Mouse (Mus musculus) embryonic facial prominence, embryonic 12.5 days (tissue): Measurements from ENCODE around the gene Cplx1. TPM values are rescaled to one million over a fixed set of nuclear protein-coding genes. Genes with fewer than 3 reads are reported as not detected.
"Not testable (repeated sequence)": the region's sequence is repeated elsewhere in the genome, so short reads cannot be mapped to it uniquely, and the experiment has no call there.

Experiments
- ATAC-seq: fragments of 200-750 bp; cut with Nextera tagmentation; 2 replicates; pipeline ENCODE4 v1.8.0; 2017; ENCODE audit not compliant: insufficient number of reproducible peaks, insufficient read depth, low FRiP score, low TSS enrichment
- H3K27ac ChIP-seq: fragments of 300-500 bp; sonication (generic); 2 replicates; pipeline ENCODE4 v1.5.1; 2016; ENCODE audit warnings: mild to moderate bottlenecking
- H3K27me3 ChIP-seq: fragments of 300-500 bp; sonication (generic); 2 replicates; pipeline ENCODE4 v1.6.1; 2016; ENCODE audit warnings: mild to moderate bottlenecking, moderate library complexity
- H3K36me3 ChIP-seq: fragments of 300-500 bp; sonication (generic); 2 replicates; pipeline ENCODE4 v1.6.1; 2016; ENCODE audit warnings: mild to moderate bottlenecking
- H3K4me1 ChIP-seq: fragments of 300-500 bp; sonication (generic); 2 replicates; pipeline ENCODE4 v1.6.1; 2016
- H3K4me2 ChIP-seq: fragments of 300-500 bp; sonication (generic); replicated peaks from 2 replicates; pipeline ENCODE4 v1.6.1; 2016; ENCODE audit warnings: mild to moderate bottlenecking, moderate library complexity
- H3K4me3 ChIP-seq: fragments of 300-500 bp; sonication (generic); 2 replicates; pipeline ENCODE4 v1.5.1; 2016; ENCODE audit warnings: mild to moderate bottlenecking
- H3K9ac ChIP-seq: fragments of 300-500 bp; sonication (generic); 2 replicates; pipeline ENCODE4 v1.6.1; 2016; ENCODE audit warnings: mild to moderate bottlenecking, moderate library complexity
- H3K9me3 ChIP-seq: fragments of 300-500 bp; sonication (generic); 2 replicates; pipeline ENCODE4 v1.6.1; 2016; ENCODE audit warnings: mild to moderate bottlenecking, moderate library complexity
- WGBS: fragments of 180-500 bp; shearing (Covaris S2); methylation state at CpG from one replicate; pipeline ENCODE4 v1.1.7; 2016; 5-methylcytosine and 5-hydroxymethylcytosine counted together
- polyA plus RNA-seq: library from polyadenylated mRNA; unstranded; fragments of >200 nt; fragmentation: Nextera tagmentation; extraction: Ambion mirVana; gene quantifications from 2 replicates; pipeline ENCODE4 v1.2.1, GENCODE M21; 2016

Cplx1 gene
- polyA plus RNA-seq, 1 experiment from 2014 or later: 3.5 TPM

DNA sequence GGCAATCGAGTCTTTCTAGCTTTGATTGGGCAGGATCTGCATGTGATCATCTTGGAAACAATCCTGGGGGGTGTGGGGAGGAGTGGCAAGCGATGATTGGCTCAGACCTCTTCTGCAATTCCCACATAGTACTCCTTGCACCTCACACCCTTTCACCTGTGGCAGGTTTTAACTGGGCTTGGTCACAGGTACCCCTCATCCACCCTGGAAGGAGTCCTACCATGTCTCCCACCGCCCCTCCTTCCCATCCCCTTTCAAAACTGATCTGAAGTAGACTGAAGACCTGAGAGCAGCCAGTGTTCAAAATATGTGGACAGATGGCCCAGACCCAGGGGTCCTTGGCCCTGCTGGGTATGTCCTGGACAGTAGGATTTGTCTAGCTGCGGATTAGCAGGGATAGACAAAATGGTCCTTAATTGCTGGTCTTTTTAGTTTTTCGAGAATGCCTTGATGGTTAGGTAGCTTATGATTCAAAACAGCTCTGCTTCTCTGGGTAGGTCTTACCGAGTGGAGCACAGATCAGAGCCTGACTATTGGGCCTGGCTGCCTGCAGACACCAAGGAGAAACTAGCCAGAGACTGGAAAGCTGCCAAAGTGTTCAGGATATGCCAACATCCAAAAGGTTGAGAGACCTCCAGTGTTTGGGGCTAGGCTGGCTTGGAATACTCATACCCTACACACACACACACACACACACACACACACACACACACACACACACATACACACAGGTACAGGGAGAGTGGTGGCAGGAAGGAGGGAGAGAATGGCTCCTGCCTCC is 34.1 kb downstream of the Cplx1 start:
- Histone ChIP-seq H3K4me3 (no peak overlapping the region), H3K27ac (no peak overlapping the region), H3K4me2 (no peak overlapping the region), H3K9ac (no peak overlapping the region), H3K9me3 (no peaks in the 10 kb centered on the region), H3K27me3 (no peaks in the 10 kb centered on the region), H3K36me3 (no peaks in the 10 kb centered on the region), H3K4me1 (no peaks in the 10 kb centered on the region)
- WGBS: 65% methylated on average over 6 of the region's 6 CpGs
- no peak for ATAC-seq

DNA sequence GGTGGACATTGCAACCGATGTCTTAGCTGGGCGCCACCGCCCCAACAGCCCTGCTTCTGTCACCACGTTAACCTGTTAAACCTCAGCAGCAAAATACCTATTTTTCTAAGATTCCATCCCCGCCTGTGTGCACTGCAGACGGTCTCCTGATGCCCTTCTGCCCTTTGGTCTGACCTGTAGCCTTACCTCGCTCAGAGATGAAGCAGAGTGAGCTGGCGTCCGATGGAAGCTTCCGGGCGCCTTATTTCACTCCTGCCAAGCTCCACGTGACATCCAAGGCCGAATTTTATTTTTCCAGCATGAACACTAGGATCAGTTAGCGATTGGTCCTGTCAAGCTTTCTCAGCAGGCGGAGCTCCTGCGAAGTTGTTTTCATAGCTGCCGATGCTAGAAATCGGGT is 47.5 kb downstream of the Cplx1 start:
- Histone ChIP-seq H3K9me3 (no peaks in the 10 kb centered on the region), H3K36me3 (peaks cover 71% of the 10 kb centered on the region)

DNA sequence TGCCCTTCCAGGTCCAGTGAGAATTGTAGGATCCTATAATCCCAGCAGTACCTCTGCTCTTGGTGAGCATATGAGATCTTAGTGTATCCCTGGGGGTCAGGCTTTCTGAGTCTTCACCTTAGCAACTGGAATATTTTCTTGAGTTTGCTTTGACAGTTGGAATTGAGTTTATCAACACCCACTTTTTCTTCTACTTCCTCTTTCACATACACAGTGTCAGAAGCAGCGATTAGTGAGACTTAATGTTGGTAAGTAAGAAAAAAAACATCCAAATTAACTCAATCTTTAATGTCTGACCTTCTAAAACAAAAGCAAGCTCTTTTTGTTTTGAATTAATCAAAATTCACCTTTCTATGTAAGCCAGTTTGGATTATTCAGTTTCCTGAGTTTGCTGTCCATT is 48.3 kb downstream of the Cplx1 start:
- H3K36me3 ChIP-seq: peaks cover 76% of the 10 kb centered on the region
- 94% methylated on average over 1 of the region's 1 CpGs for WGBS
- no peak overlapping the region for H3K9ac ChIP-seq
- H3K9me3 ChIP-seq: no peaks in the 10 kb centered on the region
- H3K27me3 ChIP-seq: no peaks in the 10 kb centered on the region
- no peak for ATAC-seq
- H3K4me1 ChIP-seq: no peaks in the 10 kb centered on the region
- no peak overlapping the region for H3K4me3 ChIP-seq
- H3K27ac ChIP-seq: no peak overlapping the region
- no peak overlapping the region for H3K4me2 ChIP-seq

More for the DNA sequence above, 47.5 kb downstream of the Cplx1 start:
- WGBS: 89% methylated on average over 18 of the region's 18 CpGs
- no peaks in the 10 kb centered on the region for H3K27me3 ChIP-seq
- no peak overlapping the region for H3K4me3 ChIP-seq
- H3K4me1 ChIP-seq: no peaks in the 10 kb centered on the region
- no peak overlapping the region for H3K4me2 ChIP-seq
- H3K9ac ChIP-seq: no peak overlapping the region
- no peak overlapping the region for H3K27ac ChIP-seq
- no peak for ATAC-seq

DNA sequence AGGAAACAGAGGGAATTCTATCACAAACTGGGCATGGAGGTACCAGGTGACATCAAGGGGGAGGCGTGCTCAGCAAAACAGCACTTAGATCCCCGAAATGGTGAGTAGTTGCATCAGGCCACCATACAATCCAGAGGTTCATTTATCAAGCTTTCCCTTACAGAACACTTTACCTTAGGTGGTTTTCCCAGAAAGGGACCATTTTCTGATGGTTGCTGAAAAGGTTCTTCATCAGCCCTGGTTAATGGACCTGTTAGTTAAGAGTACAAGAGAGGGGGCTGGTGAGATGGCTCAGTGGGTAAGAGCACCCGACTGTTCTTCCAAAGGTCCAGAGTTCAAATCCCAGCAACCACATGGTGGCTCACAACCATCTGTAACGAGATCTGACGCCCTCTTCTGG is 63.7 kb downstream of the Cplx1 start:
- ATAC-seq, H3K4me2 ChIP-seq, H3K4me3 ChIP-seq, H3K9ac ChIP-seq, H3K27ac ChIP-seq, H3K4me1 ChIP-seq, H3K27me3 ChIP-seq, H3K9me3 ChIP-seq: not testable (repeated sequence)
- H3K36me3 ChIP-seq: peaks cover 63% of the 10 kb centered on the region
- 92% methylated on average over 5 of the region's 5 CpGs for WGBS

DNA sequence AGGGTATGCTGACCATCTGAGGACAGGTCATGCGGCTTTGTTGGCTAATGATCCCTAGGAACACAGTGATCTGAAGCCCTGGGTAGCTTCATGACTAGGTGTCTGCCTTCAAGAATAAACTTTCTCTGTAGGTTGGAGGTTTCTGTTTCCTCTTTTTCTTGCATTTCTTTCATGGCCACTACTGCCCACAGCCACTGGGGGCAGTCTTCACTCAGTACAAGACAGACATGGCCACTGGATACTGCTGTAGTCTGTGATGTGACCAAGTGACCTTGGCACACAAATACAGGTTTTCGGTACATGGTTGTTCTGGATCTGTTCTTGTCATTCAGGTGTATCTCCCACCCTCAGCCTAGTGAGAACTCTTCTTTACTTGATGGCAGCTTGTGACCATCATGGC is 64.6 kb downstream of the Cplx1 start:
- ATAC-seq: no peak
- H3K36me3 ChIP-seq: peaks cover 55% of the 10 kb centered on the region
- no peak overlapping the region for H3K4me3 ChIP-seq
- H3K27me3 ChIP-seq: no peaks in the 10 kb centered on the region
- H3K4me2 ChIP-seq: no peak overlapping the region
- no peak overlapping the region for H3K9ac ChIP-seq
- no peak overlapping the region for H3K27ac ChIP-seq
- 99% methylated on average over 2 of the region's 2 CpGs for WGBS
- no peaks in the 10 kb centered on the region for H3K4me1 ChIP-seq
- H3K9me3 ChIP-seq: no peaks in the 10 kb centered on the region

DNA sequence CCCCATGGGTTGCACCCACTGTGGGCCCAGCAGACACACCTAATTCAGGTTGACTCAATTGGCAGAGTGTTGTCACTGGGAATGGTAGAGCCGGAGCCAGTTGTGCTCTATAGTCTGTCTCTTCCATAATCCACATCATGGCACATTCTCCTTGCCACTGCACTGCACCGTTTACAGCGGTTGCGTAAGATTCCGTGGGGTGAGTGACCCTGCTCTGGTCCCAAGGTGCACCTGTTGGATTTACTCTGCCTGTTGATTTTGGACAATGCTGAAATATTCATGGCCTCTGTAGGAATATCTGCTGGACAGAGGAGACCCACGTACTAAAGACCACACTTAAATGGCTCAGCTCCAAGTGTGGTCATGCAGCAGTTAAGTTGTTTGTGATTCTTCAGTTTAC is 66.8 kb downstream of the Cplx1 start:
- no peak for ATAC-seq
- Histone ChIP-seq H3K27ac (no peak overlapping the region), H3K9me3 (no peaks in the 10 kb centered on the region), H3K4me2 (no peak overlapping the region), H3K4me3 (no peak overlapping the region), H3K36me3 (peaks cover 46% of the 10 kb centered on the region), H3K4me1 (no peaks in the 10 kb centered on the region), H3K9ac (no peak overlapping the region), H3K27me3 (no peaks in the 10 kb centered on the region)
- 94% methylated on average over 6 of the region's 6 CpGs for WGBS

DNA sequence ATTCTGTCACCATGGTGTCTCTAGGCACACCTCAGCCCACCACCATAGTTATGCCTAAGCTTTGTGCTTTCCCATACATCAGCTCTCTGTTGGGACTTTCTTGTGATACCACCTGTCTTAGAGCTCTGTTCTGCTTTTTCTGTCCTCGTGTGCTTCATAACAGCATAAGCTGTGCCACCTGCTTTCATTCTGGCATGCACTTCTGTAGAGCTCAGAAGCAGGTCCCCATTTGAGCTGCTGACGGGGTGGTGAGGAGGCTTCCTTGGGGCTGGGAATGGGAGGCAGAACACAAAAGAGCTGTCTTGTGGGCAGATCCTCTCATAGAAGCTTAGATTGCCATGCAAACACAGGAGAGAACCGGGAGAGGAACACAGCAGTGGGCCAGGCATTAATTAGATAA is 73.8 kb downstream of the Cplx1 start:
- H3K36me3 ChIP-seq: peaks cover 78% of the 10 kb centered on the region
- H3K27ac ChIP-seq: no peak overlapping the region
- H3K4me3 ChIP-seq: no peak overlapping the region
- no peaks in the 10 kb centered on the region for H3K9me3 ChIP-seq
- no peaks in the 10 kb centered on the region for H3K27me3 ChIP-seq
- no peak overlapping the region for H3K4me2 ChIP-seq
- WGBS: 87% methylated on average over 3 of the region's 3 CpGs
- H3K4me1 ChIP-seq: no peaks in the 10 kb centered on the region
- no peak for ATAC-seq
- H3K9ac ChIP-seq: no peak overlapping the region

DNA sequence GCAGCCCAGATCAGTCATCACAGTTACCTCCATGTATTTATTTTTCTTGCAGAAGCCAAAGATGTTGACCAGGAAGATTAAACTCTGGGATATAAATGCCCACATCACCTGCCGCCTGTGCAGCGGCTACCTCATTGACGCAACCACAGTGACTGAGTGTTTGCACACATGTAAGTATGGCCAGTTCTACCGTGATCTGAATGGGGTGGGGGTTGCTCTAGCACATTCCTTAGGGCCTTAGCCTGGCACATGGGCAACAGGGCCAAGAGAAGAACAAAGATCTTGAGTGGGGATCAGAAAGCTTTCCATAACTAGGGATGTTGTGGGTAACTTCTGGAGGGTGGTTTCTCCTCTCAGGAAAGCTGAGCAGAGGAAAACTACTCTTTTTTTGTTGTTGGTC is 76.1 kb downstream of the Cplx1 start:
- Histone ChIP-seq H3K36me3 (peaks cover 74% of the 10 kb centered on the region), H3K27ac (no peak overlapping the region)
- WGBS: 84% methylated on average over 4 of the region's 4 CpGs

DNA sequence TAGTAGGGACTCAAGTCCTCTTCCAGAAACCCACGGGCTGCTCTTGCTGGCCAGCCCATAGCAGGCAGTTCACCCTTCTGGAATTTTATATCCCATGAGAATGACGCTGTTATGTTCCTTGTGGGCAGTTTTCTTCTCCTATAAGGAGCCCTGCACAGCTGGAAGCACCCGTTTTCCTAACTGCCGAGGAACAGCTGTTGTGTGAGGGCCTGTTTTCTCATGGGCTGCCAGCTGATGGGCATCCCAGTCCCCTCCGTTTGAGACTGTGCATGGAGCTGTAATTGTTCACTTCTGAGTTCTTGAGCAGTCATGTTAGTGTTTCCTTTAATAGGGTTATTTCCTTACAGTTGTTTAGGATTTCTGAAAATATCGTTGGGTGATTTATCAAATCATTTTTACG is 80.2 kb downstream of the Cplx1 start:
- ATAC-seq: no peak

More for the DNA sequence above, 76.1 kb downstream of the Cplx1 start:
- H3K9ac ChIP-seq: no peak overlapping the region
- ATAC-seq: no peak
- H3K4me1 ChIP-seq: no peaks in the 10 kb centered on the region
- H3K4me2 ChIP-seq: no peak overlapping the region
- H3K9me3 ChIP-seq: no peaks in the 10 kb centered on the region
- H3K27me3 ChIP-seq: no peaks in the 10 kb centered on the region
- H3K4me3 ChIP-seq: no peak overlapping the region

More for the DNA sequence above, 80.2 kb downstream of the Cplx1 start:
- no peak overlapping the region for H3K4me3 ChIP-seq
- H3K27ac ChIP-seq: no peak overlapping the region
- WGBS: 76% methylated on average over 7 of the region's 7 CpGs
- no peaks in the 10 kb centered on the region for H3K27me3 ChIP-seq
- no peaks in the 10 kb centered on the region for H3K9me3 ChIP-seq
- H3K36me3 ChIP-seq: peaks cover 34% of the 10 kb centered on the region
- no peaks in the 10 kb centered on the region for H3K4me1 ChIP-seq
- no peak overlapping the region for H3K9ac ChIP-seq
- H3K4me2 ChIP-seq: no peak overlapping the region

Other genes starting within 250 kb of the Cplx1 start
- 6.2 and 6.9 TPM in 2 replicates for gene Pigg, start 237.4 kb downstream of the Cplx1 start, polyA plus RNA-seq
- not detected in 2 replicates for gene Gm42517, start 182.1 kb downstream of the Cplx1 start, polyA plus RNA-seq
- gene Pde6b, start 161.6 kb downstream of the Cplx1 start, polyA plus RNA-seq: 0.26 and 0.31 TPM in 2 replicates
- 453 and 457 TPM in 2 replicates for gene Atp5k, start 115.6 kb downstream of the Cplx1 start, polyA plus RNA-seq
- 0.18 TPM in 2 replicates for gene Mfsd7a, start 101.1 kb downstream of the Cplx1 start, polyA plus RNA-seq
- gene Pcgf3, start 88.8 kb downstream of the Cplx1 start, polyA plus RNA-seq: 30.6 and 34.7 TPM in 2 replicates
- 53.5 and 55.2 TPM in 2 replicates for gene Gak, start 79.7 kb upstream of the Cplx1 start, polyA plus RNA-seq
- 22.3 and 22.6 TPM in 2 replicates for gene Tmem175, start 79.7 kb upstream of the Cplx1 start, polyA plus RNA-seq
- 13.4 and 14.5 TPM in 2 replicates for gene Idua, start 110.3 kb upstream of the Cplx1 start, polyA plus RNA-seq
- 16.6 and 18.8 TPM in 2 replicates for gene Dgkq, start 119.6 kb upstream of the Cplx1 start, polyA plus RNA-seq
- 1.3 and 1.8 TPM in 2 replicates for gene Slc26a1, start 125.5 kb upstream of the Cplx1 start, polyA plus RNA-seq
- gene Fgfrl1, start 142.4 kb upstream of the Cplx1 start, polyA plus RNA-seq: 45.4 and 46.8 TPM in 2 replicates
- gene Rnf212, start 225.0 kb upstream of the Cplx1 start, polyA plus RNA-seq: 0.37 and 0.54 TPM in 2 replicates
- not detected in 2 replicates for gene Tmed11, start 245.3 kb upstream of the Cplx1 start, polyA plus RNA-seq